Mouse (Mus musculus) limb, embryonic 15.5 days (tissue): ENCODE results near the gene Rft1. TPM values are rescaled to one million over a fixed set of nuclear protein-coding genes. Genes with fewer than 3 reads are reported as not detected.

Experiments
- ATAC-seq: fragments of 200-750 bp; cut with Nextera tagmentation; 2 replicates; pipeline ENCODE4 v1.8.0; 2017; ENCODE audit warnings: low read depth, moderate TSS enrichment; ENCODE audit not compliant: insufficient number of reproducible peaks, low FRiP score, low TSS enrichment
- H3K27ac ChIP-seq: fragments of 300-500 bp; sonication (generic); 2 replicates; pipeline ENCODE4 v1.5.1; 2015; ENCODE audit warnings: moderate library complexity, mild to moderate bottlenecking, inconsistent platforms
- H3K27me3 ChIP-seq: fragments of 300-500 bp; sonication (generic); 2 replicates; pipeline ENCODE4 v1.6.1; 2015; ENCODE audit warnings: inconsistent platforms
- H3K36me3 ChIP-seq: fragments of 300-500 bp; sonication (generic); 2 replicates; pipeline ENCODE4 v1.6.1; 2015; ENCODE audit warnings: inconsistent platforms
- H3K4me1 ChIP-seq: fragments of 300-500 bp; sonication (generic); 2 replicates; pipeline ENCODE4 v1.6.1; 2015; ENCODE audit warnings: inconsistent platforms
- H3K4me2 ChIP-seq: fragments of 300-500 bp; sonication (generic); 2 replicates; pipeline ENCODE4 v1.6.1; 2015; ENCODE audit warnings: mild to moderate bottlenecking, inconsistent platforms
- H3K4me3 ChIP-seq: fragments of 300-500 bp; sonication (generic); 2 replicates; pipeline ENCODE4 v1.5.1; 2015; ENCODE audit warnings: mild to moderate bottlenecking, inconsistent platforms
- H3K9ac ChIP-seq: fragments of 300-500 bp; sonication (generic); 2 replicates; pipeline ENCODE4 v1.6.1; 2015; ENCODE audit warnings: inconsistent platforms
- H3K9me3 ChIP-seq: fragments of 300-500 bp; sonication (generic); 2 replicates; pipeline ENCODE4 v1.6.1; 2016; ENCODE audit warnings: inconsistent platforms
- WGBS: fragments of 180-500 bp; shearing (Covaris S2); methylation state at CpG from one replicate; pipeline ENCODE4 v1.1.7; 2015; 5-methylcytosine and 5-hydroxymethylcytosine counted together
- polyA plus RNA-seq: library from polyadenylated mRNA; unstranded; fragments of >200 nt; fragmentation: Nextera tagmentation; extraction: Ambion mirVana; gene quantifications from 2 replicates; pipeline ENCODE4 v1.2.1, GENCODE M21; 2015

The Rft1 gene
- polyA plus RNA-seq, 1 experiment from 2014 or later, result 18.0 TPM

GRCm38 (mm10) chr14:30631834-30632233 is 22.3 kb upstream of the Rft1 start:
- Histone ChIP-seq H3K27me3 (no peaks in the 10 kb centered on the region), H3K36me3 (no peaks in the 10 kb centered on the region), H3K27ac (no peak overlapping the region; the same call in 1 of the 2 replicates), H3K4me2 (no peak overlapping the region), H3K4me1 (peaks cover 20% of the 10 kb centered on the region), H3K4me3 (no peak overlapping the region), H3K9me3 (no peaks in the 10 kb centered on the region), H3K9ac (no peak overlapping the region)
- WGBS, result 14% methylated on average over 2 of the region's 2 CpGs
- ATAC-seq, result no peak

GRCm38 (mm10) chr14:30633708-30634107 is 20.5 kb upstream of the Rft1 start:
- Histone ChIP-seq H3K27ac (no peak overlapping the region), H3K4me1 (peaks cover 26% of the 10 kb centered on the region; the same call in 1 of the 2 replicates), H3K4me3 (no peak overlapping the region), H3K36me3 (no peaks in the 10 kb centered on the region), H3K9me3 (no peaks in the 10 kb centered on the region), H3K9ac (no peak overlapping the region), H3K27me3 (no peaks in the 10 kb centered on the region), H3K4me2 (no peak overlapping the region)
- 68% methylated on average over 7 of the region's 7 CpGs for WGBS
- ATAC-seq, result no peak

- H3K4me2 ChIP-seq, result no peak overlapping the region
- no peak for ATAC-seq
- no peak overlapping the region for H3K27ac ChIP-seq
- no peaks in the 10 kb centered on the region for H3K27me3 ChIP-seq
- H3K9me3 ChIP-seq, result no peaks in the 10 kb centered on the region
- H3K4me1 ChIP-seq, result peaks cover 26% of the 10 kb centered on the region; the same call in 1 of the 2 replicates
- WGBS, result 89% methylated on average over 1 of the region's 1 CpGs
- no peaks in the 10 kb centered on the region for H3K36me3 ChIP-seq
- H3K9ac ChIP-seq, result no peak overlapping the region
- no peak overlapping the region for H3K4me3 ChIP-seq
Observed at GRCm38 (mm10) chr14:30634418-30634817, 19.7 kb upstream of the Rft1 start.

GRCm38 (mm10) chr14:30635219-30635910 is 18.8 kb upstream of the Rft1 start:
- no peak for ATAC-seq
- Histone ChIP-seq H3K27me3 (no peaks in the 10 kb centered on the region), H3K4me2 (no peak overlapping the region), H3K4me1 (peaks cover 26% of the 10 kb centered on the region; the same call in 1 of the 2 replicates), H3K4me3 (no peak overlapping the region), H3K36me3 (no peaks in the 10 kb centered on the region), H3K9ac (no peak overlapping the region), H3K9me3 (no peaks in the 10 kb centered on the region), H3K27ac (no peak overlapping the region)
- 80% methylated on average over 13 of the region's 13 CpGs for WGBS

GRCm38 (mm10) chr14:30636499-30636898 is 17.7 kb upstream of the Rft1 start:
- no peaks in the 10 kb centered on the region for H3K27me3 ChIP-seq
- H3K27ac ChIP-seq, result no peak overlapping the region
- H3K9me3 ChIP-seq, result no peaks in the 10 kb centered on the region
- WGBS, result 60% methylated on average over 9 of the region's 9 CpGs
- no peak overlapping the region for H3K9ac ChIP-seq
- H3K36me3 ChIP-seq, result no peaks in the 10 kb centered on the region
- H3K4me3 ChIP-seq, result no peak overlapping the region
- H3K4me1 ChIP-seq, result peaks cover 21% of the 10 kb centered on the region; the same call in 1 of the 2 replicates
- ATAC-seq, result no peak
- H3K4me2 ChIP-seq, result no peak overlapping the region

GRCm38 (mm10) chr14:30637087-30637486 is 17.1 kb upstream of the Rft1 start:
- H3K4me3 ChIP-seq, result no peak overlapping the region
- H3K36me3 ChIP-seq, result no peaks in the 10 kb centered on the region
- H3K9ac ChIP-seq, result no peak overlapping the region
- WGBS, result 33% methylated on average over 2 of the region's 2 CpGs
- no peak for ATAC-seq
- H3K27me3 ChIP-seq, result no peaks in the 10 kb centered on the region
- no peak overlapping the region for H3K27ac ChIP-seq
- no peaks in the 10 kb centered on the region for H3K9me3 ChIP-seq
- H3K4me2 ChIP-seq, result no peak overlapping the region
- H3K4me1 ChIP-seq, result peaks cover 20% of the 10 kb centered on the region; the same call in 1 of the 2 replicates

- Histone ChIP-seq H3K4me1 (peaks cover 20% of the 10 kb centered on the region; the same call in 1 of the 2 replicates), H3K36me3 (no peaks in the 10 kb centered on the region), H3K4me2 (no peak overlapping the region), H3K9me3 (no peaks in the 10 kb centered on the region), H3K9ac (no peak overlapping the region), H3K27ac (no peak overlapping the region), H3K4me3 (no peak overlapping the region), H3K27me3 (no peaks in the 10 kb centered on the region)
- 84% methylated on average over 4 of the region's 4 CpGs for WGBS
- no peak for ATAC-seq
Observed at GRCm38 (mm10) chr14:30638009-30638408, 16.2 kb upstream of the Rft1 start.

GRCm38 (mm10) chr14:30638686-30639085 is 15.5 kb upstream of the Rft1 start:
- H3K9ac ChIP-seq, result no peak overlapping the region
- H3K4me2 ChIP-seq, result no peak overlapping the region
- H3K27me3 ChIP-seq, result no peaks in the 10 kb centered on the region
- WGBS, result 75% methylated on average over 4 of the region's 4 CpGs
- no peaks in the 10 kb centered on the region for H3K36me3 ChIP-seq
- H3K4me3 ChIP-seq, result no peak overlapping the region
- H3K9me3 ChIP-seq, result no peaks in the 10 kb centered on the region
- peaks cover 20% of the 10 kb centered on the region; the same call in 1 of the 2 replicates for H3K4me1 ChIP-seq
- no peak for ATAC-seq
- no peak overlapping the region for H3K27ac ChIP-seq

- no peak overlapping the region for H3K27ac ChIP-seq
- 69% methylated on average over 2 of the region's 2 CpGs for WGBS
- H3K9me3 ChIP-seq, result no peaks in the 10 kb centered on the region
- ATAC-seq, result no peak
- H3K36me3 ChIP-seq, result no peaks in the 10 kb centered on the region
- H3K4me1 ChIP-seq, result peaks cover 9% of the 10 kb centered on the region; the same call in 1 of the 2 replicates
- H3K9ac ChIP-seq, result no peak overlapping the region
- no peak overlapping the region for H3K4me2 ChIP-seq
- H3K27me3 ChIP-seq, result no peaks in the 10 kb centered on the region
- H3K4me3 ChIP-seq, result no peak overlapping the region
Observed at GRCm38 (mm10) chr14:30641748-30642147, 12.4 kb upstream of the Rft1 start.

GRCm38 (mm10) chr14:30644026-30644425 is 10.1 kb upstream of the Rft1 start:
- 87% methylated on average over 2 of the region's 2 CpGs for WGBS
- H3K4me1 ChIP-seq, result no peaks in the 10 kb centered on the region; the same call in 1 of the 2 replicates
- ATAC-seq, result no peak
- H3K27me3 ChIP-seq, result no peaks in the 10 kb centered on the region
- H3K9me3 ChIP-seq, result no peaks in the 10 kb centered on the region
- H3K9ac ChIP-seq, result no peak overlapping the region
- no peak overlapping the region for H3K4me3 ChIP-seq
- H3K36me3 ChIP-seq, result no peaks in the 10 kb centered on the region
- no peak overlapping the region for H3K4me2 ChIP-seq
- H3K27ac ChIP-seq, result no peak overlapping the region

- 64% methylated on average over 8 of the region's 8 CpGs for WGBS
- no peak for ATAC-seq
- no peak overlapping the region for H3K4me2 ChIP-seq
- no peak overlapping the region for H3K4me3 ChIP-seq
- no peak overlapping the region for H3K9ac ChIP-seq
- no peaks in the 10 kb centered on the region for H3K27me3 ChIP-seq
- no peak overlapping the region for H3K27ac ChIP-seq
- H3K4me1 ChIP-seq, result no peaks in the 10 kb centered on the region; the same call in 1 of the 2 replicates
- H3K9me3 ChIP-seq, result no peaks in the 10 kb centered on the region
- H3K36me3 ChIP-seq, result no peaks in the 10 kb centered on the region
Observed at GRCm38 (mm10) chr14:30645066-30645465, 9.1 kb upstream of the Rft1 start.

- no peak overlapping the region for H3K27ac ChIP-seq
- H3K27me3 ChIP-seq, result no peaks in the 10 kb centered on the region
- H3K9ac ChIP-seq, result no peak overlapping the region
- no peak overlapping the region for H3K4me2 ChIP-seq
- H3K4me1 ChIP-seq, result peaks cover 6% of the 10 kb centered on the region; the same call in 1 of the 2 replicates
- WGBS, result 84% methylated on average over 1 of the region's 1 CpGs
- H3K9me3 ChIP-seq, result no peaks in the 10 kb centered on the region
- ATAC-seq, result no peak
- no peaks in the 10 kb centered on the region for H3K36me3 ChIP-seq
- no peak overlapping the region for H3K4me3 ChIP-seq
Observed at GRCm38 (mm10) chr14:30646486-30646885, 7.7 kb upstream of the Rft1 start.
